Mouse (Mus musculus): Measurements from ENCODE around the gene Cacnb4. TPM values are rescaled to one million over a fixed set of nuclear protein-coding genes. Genes with fewer than 3 reads are reported as not detected.

Gene Cacnb4
- total and polyA plus RNA-seq, 2 experiments from 2014 or later = 13.3 to 13.7 TPM

DNA sequence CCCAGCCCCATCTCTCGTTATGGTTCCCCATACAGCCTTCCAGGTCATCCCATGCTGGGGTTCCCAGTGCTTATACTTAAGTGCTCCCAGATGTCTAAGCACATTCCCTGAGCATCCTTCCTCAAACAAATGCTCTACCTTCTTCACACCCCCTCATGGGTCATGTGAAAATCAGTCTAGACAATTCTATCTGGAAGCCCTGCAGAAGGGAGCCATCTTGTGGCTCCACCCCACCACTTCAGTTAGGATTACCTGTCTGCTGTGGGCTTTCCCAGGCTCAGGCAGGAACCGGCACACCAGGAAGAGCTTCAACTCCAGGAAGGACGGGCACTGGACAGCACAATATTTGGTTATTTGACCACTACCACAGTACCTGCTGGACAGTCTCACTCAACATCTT is 101.7 kb downstream of the Cacnb4 start:
- DNase-seq = no peak
- H3K4me1 ChIP-seq (ENCODE audit: insufficient read depth) = no peaks in the 10 kb centered on the region
- no peak for TF ChIP-seq CTCF (IDR thresholded peaks at IDR 0.05; ENCODE audit: low read depth)
- no peak overlapping the region for H3K4me3 ChIP-seq (ENCODE audit: low read depth, low read length)
- H3K9me3 ChIP-seq (ENCODE audit: low read length) = no peaks in the 10 kb centered on the region
- H3K4me2 ChIP-seq (ENCODE audit: low read depth) = no peak overlapping the region
- H3K27me3 ChIP-seq (ENCODE audit: insufficient read depth, low read length) = no peaks in the 10 kb centered on the region
- WGBS = 81% methylated on average over 3 of the region's 3 CpGs
- no peaks in the 10 kb centered on the region for H3K36me3 ChIP-seq (ENCODE audit: insufficient read depth)
- H3K9ac ChIP-seq = no peak overlapping the region
- no peak for ATAC-seq
- no peak overlapping the region for H3K27ac ChIP-seq (ENCODE audit: low read depth, low read length)

DNA sequence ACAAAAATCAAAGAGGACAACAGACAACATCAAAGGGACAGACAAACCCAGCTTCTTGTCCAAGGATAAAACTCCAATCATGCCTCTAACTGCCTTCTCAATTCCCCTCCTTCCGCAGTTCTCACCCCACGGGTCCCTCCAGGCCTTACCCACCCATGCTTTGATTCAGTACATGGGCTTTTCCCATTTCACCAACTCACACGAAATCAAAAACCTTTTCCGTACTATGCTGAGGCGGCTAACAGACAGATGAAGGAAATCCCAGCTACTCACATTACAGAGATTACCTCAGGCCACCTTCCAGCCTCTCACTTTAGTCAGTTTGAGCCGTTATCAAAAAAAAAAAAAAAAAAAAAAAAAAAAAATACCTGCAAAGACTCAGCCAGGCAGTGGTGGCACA is 104.4 kb downstream of the Cacnb4 start:
- H3K4me2 ChIP-seq (ENCODE audit: low read depth) = no peak overlapping the region
- no peak for DNase-seq
- H3K9me3 ChIP-seq (ENCODE audit: low read length) = no peaks in the 10 kb centered on the region
- ATAC-seq = no peak
- H3K36me3 ChIP-seq (ENCODE audit: insufficient read depth) = no peaks in the 10 kb centered on the region
- H3K27me3 ChIP-seq (ENCODE audit: insufficient read depth, low read length) = no peaks in the 10 kb centered on the region
- H3K9ac ChIP-seq = no peak overlapping the region
- TF ChIP-seq CTCF (IDR thresholded peaks at IDR 0.05; ENCODE audit: low read depth) = no peak
- no peak overlapping the region for H3K27ac ChIP-seq (ENCODE audit: low read depth, low read length)
- 89% methylated on average over 6 of the region's 6 CpGs for WGBS
- H3K4me1 ChIP-seq (ENCODE audit: insufficient read depth) = no peaks in the 10 kb centered on the region
- no peak overlapping the region for H3K4me3 ChIP-seq (ENCODE audit: low read depth, low read length)

DNA sequence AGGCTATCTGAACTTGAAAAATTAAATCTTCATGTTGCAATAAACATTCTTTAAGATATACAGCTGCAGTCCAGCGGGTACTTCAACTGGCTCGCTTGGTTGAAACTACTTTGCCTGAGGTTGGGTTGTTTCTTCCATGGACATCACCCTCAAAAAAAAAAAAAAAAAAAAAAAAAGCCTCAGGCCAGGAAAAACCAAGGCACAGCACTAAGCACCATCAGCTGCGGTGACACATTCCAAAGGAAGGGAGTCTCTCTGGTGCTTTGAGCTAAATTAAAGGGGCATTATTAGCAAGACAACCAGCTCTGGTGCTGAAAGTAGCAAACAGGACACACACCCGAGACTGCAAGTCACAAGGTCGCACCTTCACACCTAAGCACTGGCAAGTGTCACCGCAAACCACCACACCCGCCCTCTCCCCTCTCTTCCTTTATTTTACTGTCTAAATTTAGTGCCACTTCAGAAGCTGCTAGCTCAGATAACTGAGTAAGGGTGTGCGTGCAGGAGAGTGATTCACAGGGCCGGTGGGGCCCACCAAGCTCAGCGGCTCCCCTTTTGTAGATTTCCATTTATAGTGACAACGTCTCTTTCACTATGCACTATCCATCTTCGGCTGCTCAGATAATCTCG is 105.2 kb downstream of the Cacnb4 start:
- H3K27ac ChIP-seq (ENCODE audit: low read depth, low read length) = no peak overlapping the region
- no peaks in the 10 kb centered on the region for H3K36me3 ChIP-seq (ENCODE audit: insufficient read depth)
- WGBS = 83% methylated on average over 13 of the region's 13 CpGs
- no peak overlapping the region for H3K4me3 ChIP-seq (ENCODE audit: low read depth, low read length)
- H3K9ac ChIP-seq = no peak overlapping the region
- H3K9me3 ChIP-seq (ENCODE audit: low read length) = no peaks in the 10 kb centered on the region
- ATAC-seq (no peak), DNase-seq (no peak)
- TF ChIP-seq CTCF (IDR thresholded peaks at IDR 0.05; ENCODE audit: low read depth) = no peak
- no peaks in the 10 kb centered on the region for H3K4me1 ChIP-seq (ENCODE audit: insufficient read depth)
- H3K27me3 ChIP-seq (ENCODE audit: insufficient read depth, low read length) = no peaks in the 10 kb centered on the region
- H3K4me2 ChIP-seq (ENCODE audit: low read depth) = no peak overlapping the region

DNA sequence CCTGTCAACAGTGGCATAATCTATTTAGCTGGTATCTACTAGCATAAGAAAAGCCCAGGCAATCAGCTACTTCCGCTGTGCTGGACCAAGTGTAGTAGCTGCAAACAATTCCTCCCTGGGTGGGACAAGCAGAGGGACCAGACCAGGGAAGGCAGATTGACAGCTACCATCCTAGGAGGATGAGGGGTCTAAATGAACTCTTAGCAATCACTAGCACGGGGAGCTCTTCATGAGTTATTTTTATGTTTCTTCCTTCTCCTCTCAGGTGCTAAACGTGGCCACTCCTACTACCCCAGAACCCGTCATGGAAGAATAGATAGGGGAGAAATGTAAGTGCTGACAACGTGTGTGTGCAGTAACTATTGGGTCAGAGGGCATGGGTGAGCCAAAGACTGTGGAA is 105.8 kb downstream of the Cacnb4 start:
- no peak overlapping the region for H3K27ac ChIP-seq (ENCODE audit: low read depth, low read length)
- no peak overlapping the region for H3K9ac ChIP-seq
- 88% methylated on average over 5 of the region's 5 CpGs for WGBS
- no peaks in the 10 kb centered on the region for H3K4me1 ChIP-seq (ENCODE audit: insufficient read depth)
- H3K9me3 ChIP-seq (ENCODE audit: low read length) = no peaks in the 10 kb centered on the region
- H3K4me3 ChIP-seq (ENCODE audit: low read depth, low read length) = no peak overlapping the region
- no peak for TF ChIP-seq CTCF (IDR thresholded peaks at IDR 0.05; ENCODE audit: low read depth)
- H3K4me2 ChIP-seq (ENCODE audit: low read depth) = no peak overlapping the region
- ATAC-seq (no peak), DNase-seq (no peak)
- no peaks in the 10 kb centered on the region for H3K36me3 ChIP-seq (ENCODE audit: insufficient read depth)
- no peaks in the 10 kb centered on the region for H3K27me3 ChIP-seq (ENCODE audit: insufficient read depth, low read length)

DNA sequence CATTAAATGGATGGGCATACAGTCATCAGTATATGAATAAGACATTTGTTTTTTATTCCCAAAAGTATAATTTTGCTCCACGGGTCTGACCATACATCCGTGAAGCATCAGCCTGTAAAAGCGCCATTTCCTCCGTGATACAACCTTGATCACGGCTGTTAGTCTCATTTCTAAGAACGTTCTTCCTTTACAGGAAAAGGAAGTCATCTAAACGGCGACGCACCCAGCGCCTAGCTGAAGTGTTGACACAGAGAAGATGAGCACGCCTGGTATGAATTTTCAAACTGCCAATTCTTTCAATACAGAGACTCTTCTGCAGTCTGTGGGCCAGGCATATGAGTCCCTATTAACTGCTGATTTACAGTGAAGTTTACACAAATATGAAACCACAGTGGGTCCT is 106.5 kb downstream of the Cacnb4 start:
- TF ChIP-seq CTCF (IDR thresholded peaks at IDR 0.05; ENCODE audit: low read depth) = no peak
- DNase-seq (no peak), ATAC-seq (no peak)
- no peak overlapping the region for H3K4me3 ChIP-seq (ENCODE audit: low read depth, low read length)
- H3K9ac ChIP-seq = no peak overlapping the region
- no peaks in the 10 kb centered on the region for H3K4me1 ChIP-seq (ENCODE audit: insufficient read depth)
- 87% methylated on average over 11 of the region's 11 CpGs for WGBS
- H3K4me2 ChIP-seq (ENCODE audit: low read depth) = no peak overlapping the region
- no peak overlapping the region for H3K27ac ChIP-seq (ENCODE audit: low read depth, low read length)
- H3K27me3 ChIP-seq (ENCODE audit: insufficient read depth, low read length) = no peaks in the 10 kb centered on the region
- H3K36me3 ChIP-seq (ENCODE audit: insufficient read depth) = no peaks in the 10 kb centered on the region
- no peaks in the 10 kb centered on the region for H3K9me3 ChIP-seq (ENCODE audit: low read length)

DNA sequence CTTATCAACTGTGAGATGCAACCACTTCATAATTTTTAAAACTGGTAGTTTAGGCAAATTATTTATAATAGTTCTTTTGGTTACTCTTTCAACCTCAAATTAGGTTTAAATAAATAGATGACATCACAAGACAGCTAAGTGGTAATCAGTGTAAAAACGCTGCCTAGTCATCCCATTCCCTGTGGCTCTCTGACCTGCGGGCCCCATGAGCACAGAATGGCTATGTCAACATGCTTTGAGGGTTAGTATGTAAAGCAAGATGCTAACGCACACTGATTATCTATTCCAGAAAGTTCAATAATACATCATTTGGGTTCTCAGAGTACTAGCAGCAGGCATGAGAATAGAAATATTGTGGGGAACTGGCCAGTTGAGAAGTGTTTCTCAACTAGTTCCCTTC is 108.5 kb downstream of the Cacnb4 start:
- no peak for DNase-seq
- no peaks in the 10 kb centered on the region for H3K27me3 ChIP-seq (ENCODE audit: insufficient read depth, low read length)
- TF ChIP-seq CTCF (IDR thresholded peaks at IDR 0.05; ENCODE audit: low read depth) = no peak
- H3K4me2 ChIP-seq (ENCODE audit: low read depth) = no peak overlapping the region
- no peak overlapping the region for H3K27ac ChIP-seq (ENCODE audit: low read depth, low read length)
- 81% methylated on average over 3 of the region's 3 CpGs for WGBS
- no peak overlapping the region for H3K4me3 ChIP-seq (ENCODE audit: low read depth, low read length)
- H3K9me3 ChIP-seq (ENCODE audit: low read length) = no peaks in the 10 kb centered on the region
- no peak overlapping the region for H3K9ac ChIP-seq
- no peak for ATAC-seq
- no peaks in the 10 kb centered on the region for H3K36me3 ChIP-seq (ENCODE audit: insufficient read depth)
- H3K4me1 ChIP-seq (ENCODE audit: insufficient read depth) = no peaks in the 10 kb centered on the region

DNA sequence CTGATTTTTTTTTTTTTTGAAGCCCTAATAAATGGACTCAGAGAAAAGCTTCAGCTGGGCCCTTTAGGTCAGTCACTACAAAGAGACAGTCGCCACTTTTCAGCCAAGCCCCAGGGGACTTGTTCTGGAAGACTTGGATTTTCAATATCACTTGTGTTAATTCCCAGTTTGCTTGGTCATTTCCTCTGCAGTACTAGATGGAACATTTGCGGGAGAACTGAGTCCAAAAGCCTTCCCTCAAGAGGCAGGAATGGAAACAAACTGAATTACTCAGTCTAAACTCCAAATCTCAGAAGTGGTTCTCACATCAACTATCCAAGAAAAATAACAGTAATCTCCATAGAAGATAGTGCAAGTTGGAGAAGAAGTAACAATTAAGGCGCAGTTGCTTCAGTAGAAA is 109.2 kb downstream of the Cacnb4 start:
- Histone ChIP-seq H3K4me1 (ENCODE audit: insufficient read depth) (no peaks in the 10 kb centered on the region), H3K9ac (no peak overlapping the region), H3K27ac (ENCODE audit: low read depth, low read length) (no peak overlapping the region), H3K4me2 (ENCODE audit: low read depth) (no peak overlapping the region), H3K9me3 (ENCODE audit: low read length) (no peaks in the 10 kb centered on the region), H3K36me3 (ENCODE audit: insufficient read depth) (no peaks in the 10 kb centered on the region), H3K27me3 (ENCODE audit: insufficient read depth, low read length) (no peaks in the 10 kb centered on the region), H3K4me3 (ENCODE audit: low read depth, low read length) (no peak overlapping the region)
- ATAC-seq = no peak
- DNase-seq = no peak
- no peak for TF ChIP-seq CTCF (IDR thresholded peaks at IDR 0.05; ENCODE audit: low read depth)
- 72% methylated on average over 3 of the region's 3 CpGs for WGBS

Measured in forebrain, postnatal 0 days (tissue).